Mouse (Mus musculus) megakaryocyte, embryonic 14.5 days (primary cell): ENCODE measurements at regions not wholly inside any gene's neighbourhood (a gene's known extent, or its start where the extent isn't known, plus 50 kb on each side); places are given as distances from the start of the nearest gene placed in this dataset.
A peak's percentile ranks its signal among the peaks of the same experiment; 100 is the strongest.

Source experiments
- H3K27me3 ChIP-seq: replicated peaks from 2 replicates; pipeline ENCODE3; 2012; ENCODE audit warnings: inconsistent platforms
- H3K36me3 ChIP-seq: replicated peaks from 2 replicates; pipeline ENCODE3; 2012; ENCODE audit warnings: low read length, inconsistent platforms, mixed read lengths
- H3K4me1 ChIP-seq: 2 replicates; pipeline ENCODE4 v1.6.1; 2012; ENCODE audit warnings: inconsistent platforms
- H3K4me3 ChIP-seq: replicated peaks from 2 replicates; pipeline ENCODE3; 2012; ENCODE audit warnings: moderate library complexity, mild to moderate bottlenecking, inconsistent platforms
- H3K9me3 ChIP-seq: 2 replicates; pipeline ENCODE4 v1.6.1; 2012; ENCODE audit warnings: inconsistent platforms
- FLI1 ChIP-seq: IDR thresholded peaks from 2 replicates; pipeline ENCODE4 v1.6.1; 2012; ENCODE audit warnings: low read length, inconsistent platforms, mixed read lengths
- GATA1 ChIP-seq: IDR thresholded peaks from 3 replicates; pipeline ENCODE4 v1.6.1; 2012; ENCODE audit warnings: mixed read lengths, low read length, inconsistent platforms, borderline replicate concordance

GRCm38 (mm10) chr16:21357433-21357832 is 65.5 kb upstream of the Vps8 start:
- H3K36me3 ChIP-seq, result peaks cover 26% of the 10 kb centered on the region
- no peaks in the 10 kb centered on the region for H3K27me3 ChIP-seq
- H3K4me1 ChIP-seq, result peaks cover 93% of the 10 kb centered on the region
- no peak for TF ChIP-seq GATA1
- no peak for TF ChIP-seq FLI1
- H3K4me3 ChIP-seq, result peak overlapping the region; percentile 92
- peaks cover 8% of the 10 kb centered on the region for H3K9me3 ChIP-seq

- Histone ChIP-seq H3K27me3 (no peaks in the 10 kb centered on the region), H3K4me3 (peak overlapping the region; percentile 92), H3K4me1 (peaks cover 94% of the 10 kb centered on the region), H3K36me3 (peaks cover 36% of the 10 kb centered on the region), H3K9me3 (peaks cover 8% of the 10 kb centered on the region)
- TF ChIP-seq FLI1, result no peak
Measured at GRCm38 (mm10) chr16:21358313-21358920, 64.5 kb upstream of the Vps8 start.

- TF ChIP-seq GATA1 (peak; percentile 78; the same call in 1 of the 3 replicates), FLI1 (no peak)
- peaks cover 98% of the 10 kb centered on the region for H3K4me1 ChIP-seq
- peaks cover 37% of the 10 kb centered on the region for H3K36me3 ChIP-seq
- no peaks in the 10 kb centered on the region for H3K27me3 ChIP-seq
- peaks cover 8% of the 10 kb centered on the region for H3K9me3 ChIP-seq
- peak overlapping the region; percentile 92 for H3K4me3 ChIP-seq
Measured at GRCm38 (mm10) chr16:21359459-21359858, 63.5 kb upstream of the Vps8 start.

DNA sequence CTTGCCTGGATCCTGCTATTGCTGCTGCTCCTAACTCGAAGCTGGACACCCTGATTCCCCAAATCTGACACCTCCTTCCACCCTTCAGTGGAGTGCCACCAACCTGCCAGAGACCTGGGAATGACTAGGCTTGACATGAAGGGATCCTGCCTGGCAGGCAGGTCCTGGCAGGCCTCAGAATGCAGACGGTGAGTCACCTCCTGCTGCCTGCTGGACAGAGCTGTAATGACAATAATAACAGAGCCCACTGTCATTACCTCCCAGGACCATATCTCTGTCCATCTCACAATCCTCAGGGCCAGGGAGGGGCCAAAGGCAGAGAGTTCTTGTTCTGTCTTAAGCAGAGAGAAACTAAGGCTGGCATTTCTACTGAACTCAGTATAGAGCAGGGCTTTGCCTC is 61.5 kb upstream of the Vps8 start:
- peak overlapping the region; percentile 24 for H3K4me3 ChIP-seq
- H3K36me3 ChIP-seq, result peaks cover 54% of the 10 kb centered on the region
- peaks cover 99% of the 10 kb centered on the region for H3K4me1 ChIP-seq
- TF ChIP-seq FLI1 (no peak), GATA1 (no peak)
- no peaks in the 10 kb centered on the region for H3K27me3 ChIP-seq
- no peaks in the 10 kb centered on the region for H3K9me3 ChIP-seq

DNA sequence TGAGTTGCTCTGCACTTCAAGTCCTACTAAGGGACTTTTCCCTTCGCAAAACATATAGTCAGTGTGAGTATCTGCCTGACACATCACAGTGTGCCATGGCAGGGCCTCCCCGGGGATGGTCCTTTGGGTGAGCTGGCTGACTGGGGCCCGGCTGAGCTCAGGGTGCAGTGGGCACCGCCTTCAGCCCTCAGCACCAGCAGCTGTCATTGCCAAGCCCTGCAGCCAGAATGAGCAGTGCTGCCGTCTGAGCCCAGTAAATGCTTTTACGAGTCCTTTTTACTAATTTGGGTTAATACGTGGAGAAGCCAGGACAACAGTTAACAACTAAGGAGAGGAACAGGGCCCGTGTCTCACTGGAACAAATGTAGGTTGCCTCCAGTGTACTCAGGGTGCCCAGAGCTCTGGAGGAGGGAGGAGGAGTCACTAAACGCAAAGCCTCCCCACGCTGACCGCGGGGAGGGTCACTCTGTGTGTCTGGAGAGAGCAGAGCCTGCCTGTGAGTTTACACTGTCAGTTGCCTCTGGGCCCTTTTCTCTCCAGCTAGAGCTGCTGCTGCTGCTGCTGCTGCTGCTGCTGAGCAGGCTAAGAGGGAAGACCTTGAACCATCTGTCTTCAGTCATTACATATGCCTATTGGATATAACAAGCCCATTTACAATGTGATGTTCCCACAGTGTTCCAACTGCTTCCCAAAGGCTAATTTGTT is 60.1 kb upstream of the Vps8 start:
- Histone ChIP-seq H3K4me3 (peak overlapping the region; percentile 65), H3K9me3 (no peaks in the 10 kb centered on the region), H3K27me3 (no peaks in the 10 kb centered on the region), H3K36me3 (peaks cover 68% of the 10 kb centered on the region), H3K4me1 (peaks cover 98% of the 10 kb centered on the region)
- no peak for TF ChIP-seq GATA1
- no peak for TF ChIP-seq FLI1

- Histone ChIP-seq H3K9me3 (no peaks in the 10 kb centered on the region), H3K27me3 (peaks cover 4% of the 10 kb centered on the region), H3K36me3 (peaks cover 78% of the 10 kb centered on the region), H3K4me3 (peak overlapping the region; percentile 39), H3K4me1 (peaks cover 91% of the 10 kb centered on the region)
- no peak for TF ChIP-seq FLI1
- TF ChIP-seq GATA1, result no peak
Measured at GRCm38 (mm10) chr16:21364885-21365284, 58.0 kb upstream of the Vps8 start.

GRCm38 (mm10) chr16:21367449-21367848 is 55.5 kb upstream of the Vps8 start:
- Histone ChIP-seq H3K36me3 (peaks cover 53% of the 10 kb centered on the region), H3K27me3 (peaks cover 4% of the 10 kb centered on the region), H3K9me3 (no peaks in the 10 kb centered on the region), H3K4me1 (peaks cover 79% of the 10 kb centered on the region), H3K4me3 (no peak overlapping the region)
- no peak for TF ChIP-seq GATA1
- no peak for TF ChIP-seq FLI1

DNA sequence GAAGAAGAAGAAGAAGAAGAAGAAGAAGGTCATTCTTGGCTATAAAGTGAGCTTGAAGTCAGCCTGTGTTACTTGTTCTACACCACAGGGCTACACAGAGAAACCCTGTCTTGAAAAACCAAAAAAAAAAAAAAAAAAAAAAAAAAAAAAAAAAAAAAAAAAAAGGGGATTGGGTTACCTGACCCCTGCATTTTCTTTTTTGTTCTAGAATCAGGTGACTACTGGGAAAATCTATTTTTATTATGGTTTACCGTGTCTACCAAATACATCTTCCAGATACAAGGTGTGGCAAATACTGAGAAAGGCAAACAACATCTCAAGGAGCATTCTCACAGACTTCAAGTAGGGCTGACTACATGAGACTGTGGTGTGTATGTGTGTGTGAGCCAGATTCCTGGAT is 54.1 kb upstream of the Vps8 start:
- Histone ChIP-seq H3K9me3 (no peaks in the 10 kb centered on the region), H3K27me3 (peaks cover 10% of the 10 kb centered on the region), H3K36me3 (peaks cover 42% of the 10 kb centered on the region), H3K4me1 (peaks cover 73% of the 10 kb centered on the region), H3K4me3 (no peak overlapping the region)
- TF ChIP-seq GATA1 (no peak), FLI1 (no peak)

DNA sequence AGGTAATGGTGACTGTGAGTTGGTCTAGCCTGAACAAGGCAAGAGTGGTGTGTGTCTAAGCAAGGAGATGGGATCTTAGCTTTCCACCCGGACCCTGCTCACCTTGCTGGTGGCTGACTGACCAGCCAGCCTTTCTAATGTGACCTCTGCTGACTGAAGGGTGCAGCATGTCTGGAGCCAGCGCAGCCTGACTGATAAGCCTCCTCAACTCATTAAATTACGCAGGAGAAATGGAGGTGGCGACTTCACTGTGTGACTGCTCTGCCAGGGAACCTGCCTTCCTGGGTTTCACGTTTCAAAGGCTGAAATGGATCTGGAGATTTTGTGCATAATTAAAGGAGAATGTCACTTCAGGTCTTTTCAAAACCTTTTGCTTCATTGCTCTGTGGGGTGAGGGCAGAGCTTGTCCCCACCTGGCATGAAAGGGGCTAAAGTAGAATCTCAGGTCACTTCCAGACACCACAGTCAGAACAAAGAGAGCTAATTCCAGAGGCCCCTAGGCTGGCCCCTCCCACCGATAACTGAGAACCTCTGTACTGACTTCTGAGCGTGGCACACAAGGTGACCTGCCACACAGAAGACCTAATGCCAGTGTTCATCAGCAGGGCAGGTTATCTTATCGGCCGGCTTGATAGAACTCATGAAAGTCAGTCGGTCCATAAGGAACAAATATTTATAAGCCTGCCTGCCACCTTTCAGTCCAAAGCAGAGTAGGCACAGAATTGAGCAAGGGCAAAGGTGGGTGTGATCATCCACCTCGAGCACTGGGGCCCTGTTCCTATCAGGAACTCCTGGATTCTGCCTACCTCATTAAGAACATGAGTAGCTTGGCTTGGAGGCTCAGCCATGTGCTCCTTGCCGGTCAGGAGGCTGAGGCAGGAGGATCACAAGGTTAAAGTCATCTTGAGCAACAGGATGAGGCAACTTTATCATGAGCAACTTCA is 53.1 kb upstream of the Vps8 start:
- H3K4me1 ChIP-seq, result peaks cover 73% of the 10 kb centered on the region
- peaks cover 16% of the 10 kb centered on the region for H3K27me3 ChIP-seq
- TF ChIP-seq GATA1 (no peak), FLI1 (no peak)
- peaks cover 40% of the 10 kb centered on the region for H3K36me3 ChIP-seq
- H3K9me3 ChIP-seq, result no peaks in the 10 kb centered on the region
- H3K4me3 ChIP-seq, result no peak overlapping the region
